Mouse (Mus musculus) liver, postnatal 0 days (tissue): ENCODE data around the gene Lin7b. TPM values are rescaled to one million over a fixed set of nuclear protein-coding genes. Genes with fewer than 3 reads are reported as not detected.

Experiments used
- ATAC-seq: fragments of 200-750 bp; cut with Nextera tagmentation; 2 replicates; pipeline ENCODE4 v1.8.0; 2017; ENCODE audit warnings: mild to moderate bottlenecking, moderate library complexity
- DNase-seq: peaks from one replicate; pipeline ENCODE4 v3.0.0-alpha.2; 2016
- H3K27ac ChIP-seq: fragments of 300-500 bp; sonication (generic); 2 replicates; pipeline ENCODE4 v1.5.1; 2014; ENCODE audit warnings: antibody characterized with exemption, moderate library complexity, mild to moderate bottlenecking, low read depth
- H3K27me3 ChIP-seq: fragments of 300-500 bp; sonication (generic); 2 replicates; pipeline ENCODE4 v1.6.1; 2014; ENCODE audit warnings: low read length, control low read depth, mixed read lengths; ENCODE audit not compliant: insufficient read depth
- H3K36me3 ChIP-seq: fragments of 300-500 bp; sonication (generic); replicated peaks from 2 replicates; pipeline ENCODE4 v1.6.1; 2014; ENCODE audit warnings: mild to moderate bottlenecking, control low read depth, low read length, moderate library complexity, mixed read lengths; ENCODE audit not compliant: insufficient read depth
- H3K4me1 ChIP-seq: fragments of 300-500 bp; sonication (generic); 2 replicates; pipeline ENCODE4 v1.6.1; 2014; ENCODE audit warnings: antibody characterized with exemption, mild to moderate bottlenecking, control low read depth; ENCODE audit not compliant: insufficient read depth
- H3K4me2 ChIP-seq: fragments of 300-500 bp; sonication (generic); 2 replicates; pipeline ENCODE4 v1.6.1; 2014; ENCODE audit warnings: low read depth, mild to moderate bottlenecking, low read length, moderate library complexity, mixed read lengths
- H3K4me3 ChIP-seq: fragments of 300-500 bp; sonication (generic); 2 replicates; pipeline ENCODE4 v1.5.1; 2014; ENCODE audit warnings: low read depth, low read length
- H3K9ac ChIP-seq: fragments of 300-500 bp; sonication (generic); replicated peaks from 2 replicates; pipeline ENCODE4 v1.6.1; 2014; ENCODE audit warnings: mild to moderate bottlenecking, moderate library complexity
- H3K9me3 ChIP-seq: fragments of 300-500 bp; sonication (generic); 2 replicates; pipeline ENCODE4 v1.6.1; 2016; ENCODE audit warnings: mild to moderate bottlenecking, control low read depth, low read length, mixed read lengths
- CTCF ChIP-seq: sonication (generic); IDR thresholded peaks from 2 replicates; pipeline ENCODE4 v1.5.1; 2016; ENCODE audit warnings: antibody characterized with exemption, low read depth
- EP300 ChIP-seq: IDR thresholded peaks from 2 replicates; pipeline ENCODE4 v1.6.1; 2016; ENCODE audit warnings: antibody characterized with exemption, low read depth, mild to moderate bottlenecking
- WGBS: fragments of 180-500 bp; shearing (Covaris S2); extraction: QIAGEN DNeasy Blood & Tissue Kit; methylation state at CpG from one replicate; pipeline ENCODE4 v1.1.7; 2014; ENCODE audit not compliant: insufficient replicate concordance; 5-methylcytosine and 5-hydroxymethylcytosine counted together
- polyA plus RNA-seq: library from polyadenylated mRNA; unstranded; fragments of >200 nt; fragmentation: Nextera tagmentation; extraction: Ambion mirVana; gene quantifications from 2 replicates; pipeline ENCODE4 v1.2.1, GENCODE M21; 2015

Lin7b gene
- polyA plus RNA-seq, 1 experiment from 2014 or later = not detected

- Histone ChIP-seq H3K27me3 (peaks cover 43% of the 10 kb centered on the region), H3K36me3 (no peaks in the 10 kb centered on the region), H3K4me2 (no peak overlapping the region), H3K4me3 (no peak overlapping the region), H3K27ac (no peak overlapping the region), H3K9ac (no peak overlapping the region), H3K9me3 (no peaks in the 10 kb centered on the region), H3K4me1 (peaks cover 50% of the 10 kb centered on the region)
- no peak for TF ChIP-seq CTCF
- no peak for TF ChIP-seq EP300
- ATAC-seq (no peak), DNase-seq (no peak)
- 66% methylated on average over 4 of the region's 4 CpGs for WGBS
Observed at GRCm38 (mm10) chr7:45336319-45336718, 34.1 kb downstream of the Lin7b start.

GRCm38 (mm10) chr7:45335056-45335455 lies 35.3 kb downstream of the Lin7b start, which contains the start of gene Hrc:
Gene Hrc (plus strand): TSS chr7:45335290.
- 32% methylated on average over 5 of the region's 5 CpGs for WGBS
- H3K9ac ChIP-seq = no peak within 1 kb of the TSS
- H3K27me3 ChIP-seq = peaks cover 34% of the 10 kb centered on the region; the same call in 1 of the 2 replicates
- ATAC-seq (no peak), DNase-seq (no peak)
- no peaks in the 10 kb centered on the region for H3K36me3 ChIP-seq
- no peak for TF ChIP-seq CTCF
- no peak for TF ChIP-seq EP300
- no peak within 1 kb of the TSS for H3K4me2 ChIP-seq
- peaks cover 38% of the 10 kb centered on the region for H3K4me1 ChIP-seq
- H3K9me3 ChIP-seq = no peaks in the 10 kb centered on the region
- H3K4me3 ChIP-seq = no peak within 1 kb of the TSS
- H3K27ac ChIP-seq = no peak within 1 kb of the TSS

DNA sequence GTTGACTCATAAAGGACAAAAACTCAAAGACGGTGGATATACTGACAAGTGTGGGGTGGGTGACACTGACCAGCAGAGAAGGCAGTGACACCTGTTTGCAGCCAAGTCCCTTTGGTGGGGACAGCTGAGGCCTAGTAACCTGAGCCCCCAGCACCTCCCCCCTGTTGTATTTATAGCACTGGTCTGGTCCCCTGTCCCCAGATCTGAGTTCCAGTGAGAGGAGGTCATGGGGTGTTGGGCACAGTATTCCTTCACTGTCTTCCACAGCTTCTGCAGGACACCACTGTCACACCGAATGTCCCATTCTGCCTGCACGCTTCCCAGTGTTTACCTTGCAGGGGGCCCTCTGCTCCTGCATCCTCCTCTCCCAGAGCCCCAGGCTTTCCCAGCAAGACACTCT lies 35.8 kb downstream of the Lin7b start:
- no peak overlapping the region for H3K27ac ChIP-seq
- no peak overlapping the region for H3K9ac ChIP-seq
- TF ChIP-seq CTCF = no peak
- no peak for TF ChIP-seq EP300
- WGBS = 55% methylated on average over 3 of the region's 3 CpGs
- H3K4me1 ChIP-seq = peaks cover 33% of the 10 kb centered on the region
- H3K9me3 ChIP-seq = no peaks in the 10 kb centered on the region
- no peak overlapping the region for H3K4me2 ChIP-seq
- H3K4me3 ChIP-seq = no peak overlapping the region
- no peaks in the 10 kb centered on the region for H3K36me3 ChIP-seq
- ATAC-seq (no peak), DNase-seq (no peak)
- H3K27me3 ChIP-seq = peaks cover 32% of the 10 kb centered on the region; the same call in 1 of the 2 replicates

DNA sequence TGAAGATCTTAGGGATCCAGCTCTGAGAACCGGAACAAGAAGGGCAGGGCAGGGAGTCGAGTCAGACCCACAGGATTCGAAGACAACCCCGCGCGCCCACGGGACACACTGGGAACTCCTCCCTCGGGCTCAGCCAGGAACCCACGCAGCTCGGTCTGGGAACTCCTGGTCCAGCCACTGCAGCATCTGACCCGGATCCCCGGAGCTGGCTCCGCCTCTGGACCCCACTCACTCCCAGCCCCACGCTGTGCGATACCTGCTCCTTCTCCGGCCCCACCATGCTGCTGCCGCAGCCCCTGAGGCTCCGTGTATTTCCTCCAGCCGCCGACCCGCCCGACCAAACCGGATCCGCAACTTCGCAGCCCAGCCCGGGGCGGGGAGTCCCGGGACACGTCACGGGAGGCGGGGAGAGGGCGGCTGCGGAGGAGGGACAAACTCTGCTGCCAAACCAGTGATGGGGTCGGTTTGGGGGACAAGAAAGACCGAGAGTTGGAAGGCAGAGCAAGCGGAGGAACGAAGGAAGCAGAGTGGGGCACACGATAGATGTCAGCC lies 36.9 kb downstream of the Lin7b start, which contains the start of gene Trpm4:
TSS of gene Trpm4 (minus strand) at position 350 of the 552 bp plus-strand sequence.
- DNase-seq = peak; percentile 81
- peak; percentile 46; the same call in 1 of the 2 replicates for ATAC-seq
- 1% methylated on average over 38 of the region's 38 CpGs for WGBS
- H3K27me3 ChIP-seq = peaks cover 23% of the 10 kb centered on the region; the same call in 1 of the 2 replicates
- peaks cover 22% of the 10 kb centered on the region for H3K4me1 ChIP-seq
- no peaks in the 10 kb centered on the region for H3K9me3 ChIP-seq
- no peaks in the 10 kb centered on the region for H3K36me3 ChIP-seq
- peak within 1 kb of the TSS; percentile 79 for H3K4me2 ChIP-seq
- H3K4me3 ChIP-seq = peak within 1 kb of the TSS; percentile 58
- peak within 1 kb of the TSS; percentile 63 for H3K9ac ChIP-seq
- TF ChIP-seq CTCF (no peak), EP300 (no peak)
- peak within 1 kb of the TSS; percentile 9; the same call in 1 of the 2 replicates for H3K27ac ChIP-seq

- no peaks in the 10 kb centered on the region for H3K9me3 ChIP-seq
- peak overlapping the region; percentile 58 for H3K4me3 ChIP-seq
- H3K27me3 ChIP-seq = peaks cover 16% of the 10 kb centered on the region; the same call in 1 of the 2 replicates
- 0 out of 2 replicates have a peak overlapping the region, but pooled peaks have one; percentile 9 for H3K27ac ChIP-seq
- ATAC-seq (peak; percentile 76), DNase-seq (peak; percentile 44)
- WGBS = 6% methylated on average over 22 of the region's 22 CpGs
- peak overlapping the region; percentile 79 for H3K4me2 ChIP-seq
- peak overlapping the region; percentile 63 for H3K9ac ChIP-seq
- TF ChIP-seq CTCF = no peak
- TF ChIP-seq EP300 = no peak
- peaks cover 17% of the 10 kb centered on the region for H3K4me1 ChIP-seq
- H3K36me3 ChIP-seq = no peaks in the 10 kb centered on the region
Observed at GRCm38 (mm10) chr7:45332685-45333425, 37.5 kb downstream of the Lin7b start.

GRCm38 (mm10) chr7:45331502-45331901 lies 38.9 kb downstream of the Lin7b start:
- Histone ChIP-seq H3K9ac (no peak overlapping the region), H3K36me3 (no peaks in the 10 kb centered on the region), H3K27me3 (peaks cover 9% of the 10 kb centered on the region; the same call in 1 of the 2 replicates), H3K9me3 (no peaks in the 10 kb centered on the region), H3K27ac (no peak overlapping the region), H3K4me2 (no peak overlapping the region), H3K4me3 (no peak overlapping the region), H3K4me1 (peaks cover 16% of the 10 kb centered on the region)
- ATAC-seq (no peak), DNase-seq (no peak)
- TF ChIP-seq CTCF (peak; percentile 31), EP300 (no peak)
- 80% methylated on average over 6 of the region's 6 CpGs for WGBS
